Mouse (Mus musculus) stomach, postnatal 0 days (tissue): ENCODE measurements around the gene Myh3.

ENCODE experiments used
- CTCF ChIP-seq: IDR thresholded peaks from 2 replicates; pipeline ENCODE4 v1.5.1; 2016; ENCODE audit warnings: antibody characterized with exemption, low read depth, mild to moderate bottlenecking, moderate library complexity
- EP300 ChIP-seq: optimal IDR thresholded peaks from 2 replicates; pipeline ENCODE3; 2016; ENCODE audit warnings: antibody characterized with exemption

DNA sequence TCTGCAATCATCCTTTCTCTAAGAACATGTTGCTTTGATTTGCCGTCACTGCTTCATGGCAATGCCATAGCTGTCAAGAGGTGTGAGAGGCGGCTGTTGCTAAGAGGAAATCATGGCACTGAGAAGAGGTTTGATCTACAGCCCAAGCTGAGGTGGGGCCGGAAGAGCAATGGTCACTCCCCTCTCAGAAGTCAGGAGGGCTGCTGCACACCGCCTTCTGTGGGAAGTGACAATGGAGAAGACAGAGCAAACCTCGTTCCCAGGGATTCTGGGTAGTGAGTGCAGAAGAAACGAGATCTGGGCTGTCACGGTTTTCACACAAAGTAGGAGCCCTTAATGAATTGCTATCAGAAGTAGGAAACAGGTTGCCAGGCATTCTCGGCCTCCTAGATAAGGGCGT lies 25.2 kb downstream of the Myh3 start:
- TF ChIP-seq CTCF (no peak), EP300 (no peak)
